Mouse (Mus musculus) intestine, embryonic 14.5 days (tissue): ENCODE data around the gene Gm17660. TPM values are rescaled to one million over a fixed set of nuclear protein-coding genes. Genes with fewer than 3 reads are reported as not detected.
"Not testable (repeated sequence)": the region's sequence is repeated elsewhere in the genome, so short reads cannot be mapped to it uniquely, and the experiment has no call there.

Experiments used
- ATAC-seq: fragments of 200-750 bp; cut with Nextera tagmentation; replicated peaks from 2 replicates; pipeline ENCODE4 v1.8.0; 2017; ENCODE audit warnings: low read depth, moderate number of reproducible peaks, moderate TSS enrichment, moderate library complexity; ENCODE audit not compliant: low FRiP score, low TSS enrichment
- DNase-seq: peaks from one replicate; pipeline ENCODE4 v3.0.0-alpha.2; 2018; ENCODE audit warnings: low spot score
- H3K27ac ChIP-seq: fragments of 300-500 bp; sonication (generic); 2 replicates; pipeline ENCODE4 v1.5.1; 2014; ENCODE audit warnings: low read depth, mild to moderate bottlenecking, control low read depth
- H3K27me3 ChIP-seq: fragments of 300-500 bp; sonication (generic); replicated peaks from 2 replicates; pipeline ENCODE4 v1.6.1; 2014; ENCODE audit warnings: low read length, control low read depth; ENCODE audit not compliant: control insufficient read depth, insufficient read depth
- H3K36me3 ChIP-seq: fragments of 300-500 bp; sonication (generic); 2 replicates; pipeline ENCODE4 v1.6.1; 2014; ENCODE audit warnings: low read length, control low read depth; ENCODE audit not compliant: control insufficient read depth, insufficient read depth
- H3K4me1 ChIP-seq: fragments of 300-500 bp; sonication (generic); replicated peaks from 2 replicates; pipeline ENCODE4 v1.6.1; 2014; ENCODE audit warnings: low read length, control low read depth, mixed read lengths; ENCODE audit not compliant: control insufficient read depth, insufficient read depth
- H3K4me2 ChIP-seq: fragments of 300-500 bp; sonication (generic); 2 replicates; pipeline ENCODE4 v1.6.1; 2014; ENCODE audit warnings: low read length
- H3K4me3 ChIP-seq: fragments of 300-500 bp; sonication (generic); 2 replicates; pipeline ENCODE4 v1.5.1; 2014; ENCODE audit warnings: low read depth, low read length, control low read depth, mixed read lengths
- H3K9ac ChIP-seq: fragments of 300-500 bp; sonication (generic); 2 replicates; pipeline ENCODE4 v1.6.1; 2014; ENCODE audit warnings: mild to moderate bottlenecking, low read length
- H3K9me3 ChIP-seq: fragments of 300-500 bp; sonication (generic); 2 replicates; pipeline ENCODE4 v1.6.1; 2016; ENCODE audit warnings: low read length, control low read depth; ENCODE audit not compliant: control insufficient read depth
- WGBS: fragments of 180-500 bp; shearing (Covaris S2); extraction: QIAGEN DNeasy Blood & Tissue Kit; methylation state at CpG from one replicate; pipeline ENCODE4 v1.1.7; 2014; 5-methylcytosine and 5-hydroxymethylcytosine counted together
- microRNA-seq: library from miRNA; unstranded; fragments of <30 nt; microRNA quantifications from one replicate; pipeline ENCODE4, GENCODE M21; 2016
- polyA plus RNA-seq: library from polyadenylated mRNA; unstranded; fragments of >200 nt; fragmentation: Nextera tagmentation; extraction: Ambion mirVana; gene quantifications from 2 replicates; pipeline ENCODE4 v1.2.1, GENCODE M21; 2014

Gm17660 gene
- polyA plus RNA-seq, 1 experiment from 2014 or later: not detected

DNA sequence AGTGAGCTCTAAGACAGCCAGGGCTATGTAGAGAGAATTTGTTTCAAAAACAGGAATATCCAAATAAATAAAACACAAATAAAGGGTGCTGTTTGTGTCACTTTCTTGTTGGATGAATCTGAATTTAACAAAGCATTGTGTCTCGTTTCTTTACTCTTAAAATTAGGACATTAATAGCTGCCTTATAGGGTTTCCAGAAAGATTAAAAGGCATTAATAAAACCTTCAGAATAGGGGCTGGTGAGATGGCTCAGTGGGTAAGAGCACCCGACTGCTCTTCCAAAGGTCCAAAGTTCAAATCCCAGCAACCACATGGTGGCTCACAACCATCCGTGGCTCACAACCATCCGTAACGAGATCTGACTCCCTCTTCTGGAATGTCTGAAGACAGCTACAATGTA, 53.2 kb downstream of the Gm17660 start:
- H3K9ac ChIP-seq, H3K9me3 ChIP-seq, H3K4me3 ChIP-seq, DNase-seq, H3K36me3 ChIP-seq, H3K27ac ChIP-seq, H3K4me2 ChIP-seq, H3K27me3 ChIP-seq, ATAC-seq: not testable (repeated sequence)
- 82% methylated on average over 5 of the region's 5 CpGs for WGBS
- H3K4me1 ChIP-seq: peaks cover 25% of the 10 kb centered on the region

DNA sequence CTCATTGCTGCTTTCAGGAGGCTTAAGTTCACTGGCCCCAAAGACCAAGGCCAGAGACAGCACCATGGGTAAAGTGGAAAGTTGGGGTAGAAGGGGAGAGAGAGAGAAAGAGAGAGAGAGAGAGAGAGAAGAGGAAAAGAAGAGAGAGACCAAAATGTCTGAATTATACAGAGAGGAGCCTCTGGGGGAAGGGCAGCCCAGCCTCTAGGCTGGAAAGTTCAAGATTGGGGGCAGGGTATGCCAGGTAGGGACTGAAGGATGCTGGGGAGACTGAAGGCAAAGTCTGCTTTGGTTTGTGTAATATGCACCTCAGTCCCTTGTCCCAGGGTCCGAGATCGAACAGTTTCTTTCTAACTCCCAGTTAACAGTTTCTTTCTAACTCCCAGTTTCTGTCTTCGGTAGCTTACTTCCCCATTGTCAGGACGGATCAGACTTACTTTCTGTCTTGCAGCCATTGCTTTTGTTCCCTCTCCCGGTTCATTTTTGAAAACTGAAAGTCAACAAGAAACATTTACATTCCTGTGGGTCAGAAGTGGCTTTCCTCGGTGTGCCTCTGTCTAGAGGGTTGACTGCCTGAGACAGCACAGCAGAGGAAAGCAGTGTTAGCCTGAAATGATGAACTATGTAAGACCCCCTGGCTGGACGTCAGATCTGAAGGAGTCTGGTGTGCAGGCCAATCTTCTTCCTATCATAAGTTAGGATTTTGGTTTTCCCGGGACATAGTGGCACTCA, 54.0 kb downstream of the Gm17660 start:
- Histone ChIP-seq H3K27me3 (no peaks in the 10 kb centered on the region), H3K4me3 (no peak overlapping the region), H3K4me2 (no peak overlapping the region), H3K4me1 (peaks cover 30% of the 10 kb centered on the region), H3K27ac (no peak overlapping the region), H3K9me3 (no peaks in the 10 kb centered on the region), H3K36me3 (no peaks in the 10 kb centered on the region), H3K9ac (no peak overlapping the region)
- WGBS: 75% methylated on average over 8 of the region's 8 CpGs
- no peak for ATAC-seq
- no peak for DNase-seq

DNA sequence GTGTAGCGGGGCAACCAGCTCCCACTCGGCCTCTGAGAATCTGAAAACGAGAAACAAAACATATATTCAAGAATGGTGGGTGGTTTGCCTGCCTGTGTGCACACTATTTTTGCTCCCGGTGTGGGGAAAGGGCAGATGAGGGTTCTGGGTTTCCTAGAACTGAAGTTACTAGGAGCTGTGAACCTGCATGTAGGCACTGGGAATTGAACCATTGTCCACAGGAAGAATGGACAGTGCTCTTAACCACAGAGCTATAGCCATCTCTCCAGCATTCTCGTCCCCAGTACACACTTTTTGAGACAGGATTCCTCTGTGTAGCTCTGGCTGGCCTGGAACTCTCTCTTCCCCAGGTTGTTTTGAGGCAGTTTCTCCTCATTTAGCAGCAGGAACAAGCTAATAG, 54.9 kb downstream of the Gm17660 start:
- Histone ChIP-seq H3K4me1 (peaks cover 30% of the 10 kb centered on the region), H3K4me2 (peak overlapping the region; percentile 72), H3K9ac (no peak overlapping the region), H3K27ac (peak overlapping the region; percentile 87; the same call in 1 of the 2 replicates), H3K9me3 (no peaks in the 10 kb centered on the region), H3K4me3 (peak overlapping the region; percentile 67; the same call in 1 of the 2 replicates), H3K27me3 (no peaks in the 10 kb centered on the region), H3K36me3 (peaks cover 6% of the 10 kb centered on the region)
- no peak for ATAC-seq
- DNase-seq: no peak
- 46% methylated on average over 5 of the region's 5 CpGs for WGBS

DNA sequence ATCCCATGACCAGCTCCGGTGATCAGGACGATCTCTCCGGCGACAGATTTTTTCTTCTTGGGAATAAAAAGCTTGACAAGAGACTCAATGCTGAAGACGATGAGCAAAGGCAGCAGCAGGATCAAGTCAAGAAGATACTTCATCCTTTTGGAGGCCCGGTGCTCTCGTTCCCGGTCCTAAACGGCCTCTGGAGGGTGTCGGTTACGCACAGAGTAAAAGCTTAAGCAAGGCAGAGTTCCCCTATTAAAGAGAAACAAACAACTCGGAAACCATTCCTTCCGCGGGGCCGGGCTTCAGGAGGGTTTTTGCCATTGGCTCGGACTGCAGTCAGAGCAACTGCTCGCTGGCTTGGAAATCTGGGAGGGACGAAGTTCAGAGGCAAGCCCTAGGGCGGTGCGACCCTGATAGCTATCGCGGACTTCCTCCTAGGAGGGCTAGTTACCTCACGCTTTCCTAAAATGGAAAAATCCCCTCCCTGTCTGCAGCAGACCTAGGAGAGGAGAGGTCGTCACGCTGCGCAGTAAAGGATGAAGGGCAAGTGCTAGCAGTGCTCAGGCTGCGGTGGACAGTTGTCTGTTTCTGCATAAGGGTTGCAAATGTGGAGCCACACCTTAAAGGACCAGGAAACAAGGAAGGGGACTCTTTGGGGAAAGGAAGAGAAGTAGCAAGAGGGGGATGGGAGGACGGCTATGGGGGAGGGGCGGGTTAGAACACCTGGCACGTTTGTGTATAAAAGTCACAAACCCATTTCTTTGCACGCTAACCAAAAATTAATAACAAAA, 55.6 kb downstream of the Gm17660 start, which contains the start of gene Hsd17b11:
TSS of gene Hsd17b11 (minus strand) at position 323 of the 782 bp plus-strand sequence.
- no peaks in the 10 kb centered on the region for H3K9me3 ChIP-seq
- ATAC-seq: peak; percentile 93
- peaks cover 30% of the 10 kb centered on the region for H3K4me1 ChIP-seq
- peak within 1 kb of the TSS; percentile 87 for H3K27ac ChIP-seq
- peaks cover 14% of the 10 kb centered on the region for H3K36me3 ChIP-seq
- H3K9ac ChIP-seq: peak within 1 kb of the TSS; percentile 67
- under 1% methylated on average over 31 of the region's 31 CpGs for WGBS
- DNase-seq: peak; percentile 87
- H3K27me3 ChIP-seq: no peaks in the 10 kb centered on the region
- peak within 1 kb of the TSS; percentile 72 for H3K4me2 ChIP-seq
- H3K4me3 ChIP-seq: peak within 1 kb of the TSS; percentile 67

Small RNA genes within 50 kb of the gene (microRNA-seq; reads per million reads assigned to microRNA genes)
- gene Mir5619: 1.6 reads per million, percentile 19 among the genes with 10 or more reads in this experiment

Other genes starting within 250 kb of the Gm17660 start
- 9.8 and 10.3 TPM in 2 replicates for gene Klhl8, start 166.3 kb downstream of the Gm17660 start, polyA plus RNA-seq
- gene Hsd17b13, start 100.2 kb downstream of the Gm17660 start, polyA plus RNA-seq: 1.9 and 4.6 TPM in 2 replicates
- 6.2 and 6.5 TPM in 2 replicates for gene Hsd17b11, start 55.7 kb downstream of the Gm17660 start, polyA plus RNA-seq
- gene Nudt9, start 31.3 kb downstream of the Gm17660 start, polyA plus RNA-seq: 58.5 and 59.4 TPM in 2 replicates
- 183 and 203 TPM in 2 replicates for gene Sparcl1, start 36.1 kb upstream of the Gm17660 start, polyA plus RNA-seq
- gene Dspp, start 93.1 kb upstream of the Gm17660 start, polyA plus RNA-seq: not detected in 2 replicates
- gene Dmp1, start 125.0 kb upstream of the Gm17660 start, polyA plus RNA-seq: 0.64 and 0.90 TPM in 2 replicates
- 0.08 and 0.16 TPM in 2 replicates for gene Ibsp, start 221.6 kb upstream of the Gm17660 start, polyA plus RNA-seq
- gene Mepe, start 247.7 kb upstream of the Gm17660 start, polyA plus RNA-seq: not detected in 2 replicates